Mouse (Mus musculus): ENCODE measurements around the gene Tpx2.
A peak's percentile ranks its signal among the peaks of the same experiment; 100 is the strongest.

The Tpx2 gene

DNA sequence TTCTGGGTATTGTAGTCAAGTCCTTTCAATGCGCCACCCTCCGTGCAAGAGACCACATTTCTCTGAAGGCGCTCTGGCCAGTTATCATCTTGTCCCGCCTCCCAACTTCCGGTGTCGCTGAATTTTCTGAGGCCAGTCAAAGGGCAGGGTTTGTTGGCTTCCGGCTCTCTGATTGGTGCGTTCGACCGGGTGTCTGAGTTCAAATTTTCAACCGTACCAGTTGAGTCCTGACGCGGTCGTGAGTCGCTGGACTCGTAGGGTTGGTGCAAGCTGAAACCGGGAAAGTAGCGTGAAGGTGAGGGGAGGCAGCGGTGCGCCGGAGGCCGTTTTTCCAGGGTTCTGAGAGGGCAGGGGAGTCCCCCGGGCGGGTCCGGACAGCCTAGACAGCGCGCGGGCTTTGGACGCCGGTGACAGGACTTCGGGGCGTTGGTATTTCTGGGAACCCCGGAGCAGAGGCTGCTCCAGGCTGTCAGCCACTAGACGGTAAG lies at the start of gene Tpx2:
Gene Tpx2 (plus strand): TSS at position 150 of the 488 bp plus-strand sequence.
- peak; percentile 91 to 92 for DNase-seq (ENCODE audit: low read depth in 1 of 2, low spot score in 2 of 2)

DNA sequence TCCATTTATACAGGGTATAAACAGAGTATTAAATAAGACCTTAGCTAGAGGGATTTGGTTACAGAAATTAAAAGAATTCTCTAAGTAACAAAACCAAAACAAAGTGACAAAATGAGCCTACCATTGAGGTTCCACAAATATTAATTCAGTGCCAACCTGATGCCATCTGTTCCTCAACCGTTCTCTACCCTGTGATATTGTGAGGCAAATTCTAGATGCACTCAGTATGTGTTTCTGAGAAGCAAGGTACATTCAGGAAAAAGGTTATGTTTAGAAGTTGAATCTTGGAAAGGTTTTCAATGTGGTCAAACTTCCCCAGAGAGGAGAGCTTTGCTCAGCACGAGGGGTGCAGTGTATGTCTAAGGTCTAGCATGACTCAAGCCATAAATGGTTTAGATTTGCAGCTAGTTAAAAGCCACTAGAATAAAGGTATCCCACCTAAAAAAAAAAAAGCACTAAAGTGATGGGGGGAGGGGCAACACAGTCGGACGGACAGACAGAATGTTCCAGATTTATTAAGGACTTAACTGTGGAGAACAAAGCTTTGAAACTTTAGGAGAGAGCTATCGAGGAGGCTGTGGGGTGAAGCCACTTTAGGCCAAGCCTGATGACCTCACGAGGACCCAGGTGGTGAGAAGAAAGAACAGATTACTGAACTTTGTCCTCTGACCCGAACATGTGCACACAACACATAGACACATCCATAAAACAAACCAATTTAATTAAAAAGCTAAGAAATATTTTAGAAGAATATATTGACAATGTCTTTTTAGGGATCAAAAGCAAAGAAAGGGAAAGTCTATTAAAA lies 47.6 kb upstream of the Tpx2 start:
- DNase-seq (ENCODE audit: low read depth in 1 of 2, low spot score in 2 of 2) = no peak

DNA sequence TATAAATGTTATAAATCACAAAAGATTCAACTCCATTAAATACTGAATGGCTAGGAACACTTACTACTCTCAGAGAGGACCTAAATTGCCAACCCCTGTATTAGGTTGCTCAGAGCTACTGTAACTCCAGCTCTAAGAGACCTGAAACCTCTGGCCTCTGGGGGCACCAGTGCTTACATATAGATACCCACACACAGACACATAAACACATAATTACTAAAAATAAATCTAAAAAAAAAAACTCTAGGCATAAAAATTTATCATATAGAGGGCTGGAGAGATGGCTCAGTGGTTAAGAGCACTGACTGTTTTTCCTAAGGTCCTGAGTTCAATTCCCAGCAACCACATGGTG lies 47.0 kb upstream of the Tpx2 start:
- DNase-seq (ENCODE audit: low read depth in 1 of 2, low spot score in 2 of 2) = no peak

DNA sequence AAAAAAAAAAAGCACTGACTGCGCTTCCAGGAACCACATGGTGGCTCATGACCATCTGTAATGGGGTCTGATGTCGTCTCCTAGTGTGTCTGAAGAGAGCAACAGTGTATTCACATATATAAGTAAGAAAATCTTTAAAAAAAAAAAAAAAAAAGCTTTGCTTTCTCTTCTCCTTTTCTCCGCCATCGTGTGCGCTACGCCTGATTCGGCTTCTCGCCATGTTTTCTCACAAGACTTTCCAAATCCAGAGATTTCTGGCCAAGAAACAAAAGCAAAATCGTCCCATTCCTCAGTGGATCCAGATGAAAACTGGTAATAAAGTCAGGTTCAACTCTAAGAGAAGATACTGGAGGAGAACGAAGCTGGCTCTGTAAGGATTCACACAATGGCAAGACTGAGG lies 45.5 kb upstream of the Tpx2 start:
- no peak for DNase-seq (ENCODE audit: low read depth in 1 of 2, low spot score in 2 of 2)

DNA sequence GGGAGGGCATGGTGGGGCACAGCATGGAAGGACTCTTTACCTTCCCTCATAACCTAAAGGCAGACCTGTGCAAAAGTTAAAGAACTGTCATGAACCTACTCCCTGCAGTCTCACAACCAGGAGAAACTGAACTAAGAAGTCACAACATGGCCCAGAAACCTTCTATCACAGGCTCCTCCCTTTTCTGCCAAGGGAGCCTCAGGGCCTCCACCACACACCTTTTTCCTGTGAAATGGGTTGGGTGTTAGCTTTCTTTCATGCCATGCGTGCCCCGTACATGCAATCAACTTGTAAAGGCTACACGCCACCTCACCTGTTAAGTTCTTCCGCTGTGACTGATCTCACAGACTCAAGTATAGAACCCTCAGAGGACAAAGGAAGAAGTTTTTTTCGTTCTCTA lies 44.7 kb upstream of the Tpx2 start:
- no peak for DNase-seq (ENCODE audit: low read depth in 1 of 2, low spot score in 2 of 2)

DNA sequence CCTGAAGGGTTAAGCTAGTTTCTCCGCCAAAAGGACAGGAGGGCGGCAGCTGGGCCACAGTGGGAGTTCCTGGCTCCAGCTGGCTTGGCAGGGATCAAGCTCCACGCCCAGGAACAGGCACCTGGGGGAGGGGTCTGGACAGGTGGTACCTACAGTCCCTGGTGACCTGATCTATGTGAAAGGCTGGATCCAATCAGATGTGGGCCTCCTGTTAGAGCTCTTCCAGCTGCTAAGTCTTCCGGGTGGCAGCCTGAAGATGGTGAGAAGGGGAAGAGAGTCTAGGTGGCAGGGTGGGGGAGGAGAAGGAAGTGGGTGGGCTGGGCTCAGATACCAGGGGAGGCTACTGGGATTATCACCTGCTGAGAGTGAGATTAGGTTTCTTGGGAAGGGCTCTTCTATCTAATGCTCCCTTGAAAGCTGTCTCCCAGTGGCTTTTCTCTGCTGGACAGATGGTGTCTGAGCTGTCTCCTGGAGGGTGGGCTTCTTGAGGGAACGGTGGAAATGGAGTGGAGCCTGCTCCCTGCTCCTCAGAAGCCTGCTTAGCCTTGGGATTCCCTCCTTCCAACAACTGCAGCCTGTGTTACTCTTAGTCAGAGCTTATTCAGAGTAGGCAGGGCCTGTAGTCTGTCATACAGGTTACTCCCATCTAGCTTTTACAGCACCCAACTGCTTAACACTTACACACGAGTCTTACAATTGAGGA lies 43.2 kb upstream of the Tpx2 start:
- no peak for DNase-seq (ENCODE audit: low read depth in 1 of 2, low spot score in 2 of 2)

DNA sequence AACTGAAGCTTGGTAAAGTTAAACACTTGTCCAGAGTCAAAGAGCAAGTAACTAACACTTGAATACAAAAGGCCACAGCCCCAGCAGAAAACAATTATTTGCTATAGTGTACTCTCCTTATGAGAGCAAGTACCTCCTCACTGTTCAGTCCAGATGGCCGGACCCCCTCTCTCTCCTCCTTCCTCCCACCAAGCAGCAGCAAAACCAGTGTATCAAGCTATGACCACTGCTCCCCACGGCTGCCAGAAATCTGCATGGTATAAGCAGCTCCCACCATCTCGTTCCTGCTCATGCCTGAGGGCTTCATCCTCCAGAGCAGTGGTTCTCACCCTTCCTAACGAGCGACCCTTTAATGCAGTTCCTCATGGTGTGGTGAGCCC lies 42.7 kb upstream of the Tpx2 start:
- DNase-seq (ENCODE audit: low read depth in 1 of 2, low spot score in 2 of 2) = no peak

DNA sequence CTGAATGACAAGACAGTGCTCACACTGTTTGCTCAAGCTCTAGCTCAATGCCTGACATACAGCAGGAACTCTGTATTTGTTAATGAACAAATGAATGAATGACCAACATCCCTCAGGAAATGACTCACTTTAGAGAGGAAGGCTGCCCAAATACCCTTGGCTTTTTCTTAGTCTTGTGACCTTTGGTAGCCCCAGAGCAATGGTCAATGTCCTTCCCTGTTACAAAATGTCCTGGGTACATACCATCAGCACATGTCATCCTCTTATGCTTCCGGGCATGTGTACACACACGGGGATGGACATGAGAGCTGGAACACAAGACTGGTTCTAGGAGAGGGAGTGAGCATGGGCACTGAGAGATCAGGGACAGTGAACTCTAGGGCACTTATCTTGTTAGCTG lies 41.7 kb upstream of the Tpx2 start:
- DNase-seq (ENCODE audit: low read depth in 1 of 2, low spot score in 2 of 2) = no peak

DNA sequence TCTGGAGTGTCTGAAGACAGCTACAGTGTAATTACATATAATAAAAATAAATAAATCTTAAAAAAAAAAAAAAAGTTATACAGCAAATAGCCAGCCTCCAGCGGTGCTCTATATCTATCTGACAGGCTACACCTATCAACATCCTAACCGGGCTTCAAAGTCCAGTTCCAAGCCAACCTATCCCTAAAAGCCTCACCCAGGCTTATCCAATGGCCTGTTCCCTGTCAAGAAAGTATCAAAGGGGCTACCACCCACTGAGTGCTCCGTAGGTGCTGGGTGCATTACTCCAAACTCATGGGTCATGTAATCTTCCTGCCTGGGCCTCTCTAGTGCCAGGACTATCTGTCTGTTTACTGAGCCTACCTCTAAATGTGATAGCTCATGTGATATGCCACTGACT lies 39.6 kb upstream of the Tpx2 start:
- DNase-seq (ENCODE audit: low read depth in 1 of 2, low spot score in 2 of 2) = no peak

DNA sequence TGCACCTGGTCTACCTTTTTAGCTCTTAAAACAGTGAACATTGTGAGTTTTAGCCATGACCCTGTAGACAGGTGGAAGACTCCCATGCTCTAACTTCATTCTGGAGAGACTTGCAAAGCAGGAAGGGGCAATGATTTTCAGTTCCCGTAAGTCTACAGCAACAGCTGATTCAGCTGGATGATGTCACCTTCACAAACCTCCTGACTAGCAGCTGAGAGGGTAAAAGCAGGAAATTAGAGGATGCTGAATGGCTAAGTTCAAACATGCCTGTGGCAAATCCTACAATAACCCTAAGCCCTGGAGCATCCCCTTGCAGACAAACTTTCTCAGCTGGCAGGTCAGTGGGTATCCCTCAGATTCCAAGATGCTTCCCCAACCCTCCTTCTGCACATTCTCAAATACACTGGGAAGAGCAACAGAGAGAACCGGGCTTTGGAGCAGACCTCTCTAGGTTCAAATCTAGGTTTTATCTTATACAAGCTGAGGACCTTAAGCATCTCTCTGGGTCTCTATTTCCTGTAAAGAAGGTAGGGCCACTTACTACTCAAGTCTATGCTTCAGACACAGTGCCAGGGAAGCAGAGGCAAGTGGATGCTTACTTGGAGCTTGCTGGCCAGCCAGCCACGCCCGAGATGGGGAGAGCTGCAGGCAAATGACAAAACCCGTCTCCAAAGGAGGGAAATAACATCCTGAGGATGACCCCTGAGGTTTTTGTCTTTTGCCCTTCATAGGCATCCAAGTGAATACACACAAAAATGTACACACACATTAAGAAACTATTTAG lies 37.4 kb upstream of the Tpx2 start:
- DNase-seq (ENCODE audit: low read depth in 1 of 2, low spot score in 2 of 2) = peak; percentile 12 to 15

DNA sequence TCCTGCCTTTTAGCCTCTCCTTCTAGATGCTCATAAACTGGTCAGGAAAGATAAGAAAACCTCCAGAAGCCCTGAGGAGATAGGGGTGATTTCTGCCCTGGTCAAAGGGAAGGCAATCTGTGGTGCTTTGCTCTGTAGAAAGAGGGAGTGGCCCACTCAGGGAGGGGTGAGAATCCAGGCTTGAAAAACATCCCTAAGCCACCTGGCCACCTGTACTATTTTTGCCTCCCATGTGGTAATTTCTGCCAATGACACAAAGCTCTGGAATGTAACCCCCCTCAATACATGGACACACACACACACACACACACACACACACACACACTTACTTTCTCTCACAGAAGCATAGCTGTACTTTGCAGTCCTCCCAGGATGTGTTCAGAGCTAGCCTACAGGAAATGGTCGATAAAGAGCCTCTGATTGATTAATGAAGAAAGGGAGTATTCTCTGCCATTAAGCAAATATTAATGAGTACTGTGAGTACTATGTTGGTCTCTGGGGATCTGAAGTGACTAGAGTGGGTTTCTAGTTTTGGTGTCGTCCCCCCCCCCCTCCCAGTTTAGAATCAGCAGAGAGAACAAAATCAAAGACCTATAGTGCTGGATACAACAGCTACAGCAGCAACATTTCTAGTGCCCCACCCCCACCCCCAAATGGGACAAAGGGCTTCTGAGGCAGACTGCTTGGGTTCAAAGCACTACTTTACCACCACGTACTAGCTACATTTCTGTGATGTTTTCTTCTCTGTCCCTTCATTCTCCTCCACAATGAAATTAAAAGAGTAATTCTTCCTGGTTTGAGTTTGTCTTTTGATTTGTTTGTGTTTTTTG lies 36.2 kb upstream of the Tpx2 start:
- DNase-seq (ENCODE audit: low read depth in 1 of 2, low spot score in 2 of 2) = no peak

DNA sequence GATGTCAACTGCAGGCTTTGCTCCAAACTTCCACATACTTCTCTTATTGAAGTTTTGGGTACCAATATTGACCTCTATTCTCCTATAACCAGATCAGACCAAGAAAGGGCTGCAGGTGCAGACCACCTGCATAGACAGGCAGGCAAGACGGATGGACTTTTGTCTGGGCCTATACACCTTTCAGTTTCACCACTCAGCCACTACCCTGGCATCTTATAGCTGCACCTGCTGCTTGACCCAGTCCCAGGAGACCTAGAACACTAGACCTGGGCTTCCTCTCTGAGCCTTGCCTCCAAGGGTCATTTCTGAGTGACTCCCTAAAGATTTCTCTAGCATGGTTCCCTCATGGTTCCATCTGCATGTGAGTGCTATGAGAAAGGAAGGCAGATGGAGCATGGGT lies 34.5 kb upstream of the Tpx2 start:
- DNase-seq (ENCODE audit: low read depth in 1 of 2, low spot score in 2 of 2) = no peak

DNA sequence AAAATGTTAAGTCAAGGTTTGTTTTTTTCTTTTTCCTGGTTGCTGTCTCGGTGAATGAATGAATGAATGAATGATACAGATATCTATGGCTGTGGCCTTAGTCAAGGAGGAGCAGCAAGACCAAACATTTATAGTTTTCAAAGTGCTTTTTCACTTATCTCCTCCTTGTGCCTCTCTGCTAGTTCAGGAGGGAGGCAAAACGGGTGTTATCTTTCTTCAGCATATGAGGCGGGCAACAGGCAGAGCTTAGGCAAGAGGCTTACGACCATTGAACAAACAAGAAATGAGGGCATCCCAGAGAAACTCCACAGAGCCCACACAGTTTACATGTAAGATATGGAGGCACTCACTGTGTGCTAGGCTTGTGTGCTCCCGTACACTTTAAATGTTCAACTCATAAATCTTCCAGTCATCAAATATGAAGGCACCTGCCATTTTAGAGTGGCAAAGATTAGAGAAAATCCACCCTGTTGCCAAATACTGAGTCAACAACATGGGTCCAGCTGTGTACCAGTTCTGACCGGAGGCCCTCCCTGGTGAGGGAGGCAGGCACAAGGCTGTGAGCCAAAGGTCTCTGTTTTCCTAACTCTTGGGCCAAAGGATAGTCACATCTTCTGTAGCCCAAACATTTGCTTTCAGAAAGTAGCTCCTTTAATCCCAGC lies 33.4 kb upstream of the Tpx2 start:
- DNase-seq (ENCODE audit: low read depth in 1 of 2, low spot score in 2 of 2) = no peak

DNA sequence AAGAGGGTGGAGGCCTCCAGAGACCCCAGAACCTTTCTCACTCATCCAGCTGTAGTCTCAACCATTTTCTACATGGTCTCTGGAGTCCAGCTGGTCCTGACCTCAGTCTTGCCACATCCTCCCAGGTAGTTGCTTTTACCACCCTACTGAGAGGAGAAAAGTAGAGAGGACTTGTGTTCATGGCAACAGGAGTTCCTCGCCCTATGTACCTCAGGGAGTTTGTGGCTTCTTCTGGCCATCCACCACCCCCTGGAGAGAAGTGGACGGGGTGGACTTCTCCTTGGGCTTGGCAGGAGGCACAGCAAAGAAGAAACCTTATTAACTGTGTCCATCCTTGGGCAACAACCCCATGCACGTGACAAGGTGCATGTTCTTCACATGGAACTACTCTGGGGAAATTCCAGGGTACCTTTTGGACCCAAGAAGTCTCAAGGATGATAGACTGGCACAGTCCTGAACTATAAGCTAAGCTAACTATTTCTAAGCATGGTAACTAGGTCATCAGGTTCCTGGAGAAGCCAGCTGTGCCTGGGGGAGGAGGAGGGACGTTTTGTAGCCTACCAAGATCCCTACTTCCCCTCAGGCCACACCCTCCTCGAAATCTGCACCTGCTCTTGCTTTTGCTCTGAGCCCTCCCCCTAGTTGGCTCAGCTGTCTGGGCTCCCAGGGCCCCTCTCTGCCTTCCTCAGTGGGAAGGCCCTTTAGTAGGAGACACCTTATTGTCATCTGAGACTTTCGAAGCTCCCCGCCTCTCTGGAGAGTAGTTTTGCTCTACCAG lies 31.7 kb upstream of the Tpx2 start:
- no peak for DNase-seq (ENCODE audit: low read depth in 1 of 2, low spot score in 2 of 2)

DNA sequence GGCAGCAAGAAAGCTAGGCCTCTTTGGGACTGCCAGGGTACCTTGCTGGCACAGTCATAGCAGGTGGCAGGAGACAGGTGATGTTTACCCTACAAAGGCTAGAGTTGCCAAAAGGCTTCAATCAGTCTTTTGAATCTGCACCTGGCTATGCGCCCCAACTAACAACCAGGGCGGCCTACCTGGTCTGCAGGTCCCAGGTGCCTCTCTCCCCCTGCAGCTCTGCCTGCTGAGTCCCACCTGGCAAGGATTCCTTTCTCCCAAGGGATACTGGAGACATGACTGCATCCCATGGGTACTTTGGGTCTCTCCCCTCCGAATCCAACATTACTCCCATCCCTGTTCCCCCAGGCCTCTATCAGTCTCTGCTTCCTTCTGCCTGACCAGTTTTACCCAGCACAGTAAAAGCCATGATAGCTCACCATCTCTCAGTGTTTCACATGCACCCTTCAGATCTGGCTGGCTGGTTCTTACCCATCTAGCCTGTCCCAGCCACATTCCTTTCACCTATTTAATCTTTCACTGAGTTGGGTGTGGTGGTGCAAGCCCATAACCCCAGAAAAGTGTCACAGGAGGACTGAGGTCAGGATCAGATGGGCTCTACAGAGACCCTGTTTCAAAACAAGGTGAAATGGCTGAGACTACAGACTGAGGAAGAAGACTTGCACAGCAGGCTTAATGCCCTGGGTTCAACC lies 31.0 kb upstream of the Tpx2 start:
- DNase-seq (ENCODE audit: low read depth in 1 of 2, low spot score in 2 of 2) = no peak

DNA sequence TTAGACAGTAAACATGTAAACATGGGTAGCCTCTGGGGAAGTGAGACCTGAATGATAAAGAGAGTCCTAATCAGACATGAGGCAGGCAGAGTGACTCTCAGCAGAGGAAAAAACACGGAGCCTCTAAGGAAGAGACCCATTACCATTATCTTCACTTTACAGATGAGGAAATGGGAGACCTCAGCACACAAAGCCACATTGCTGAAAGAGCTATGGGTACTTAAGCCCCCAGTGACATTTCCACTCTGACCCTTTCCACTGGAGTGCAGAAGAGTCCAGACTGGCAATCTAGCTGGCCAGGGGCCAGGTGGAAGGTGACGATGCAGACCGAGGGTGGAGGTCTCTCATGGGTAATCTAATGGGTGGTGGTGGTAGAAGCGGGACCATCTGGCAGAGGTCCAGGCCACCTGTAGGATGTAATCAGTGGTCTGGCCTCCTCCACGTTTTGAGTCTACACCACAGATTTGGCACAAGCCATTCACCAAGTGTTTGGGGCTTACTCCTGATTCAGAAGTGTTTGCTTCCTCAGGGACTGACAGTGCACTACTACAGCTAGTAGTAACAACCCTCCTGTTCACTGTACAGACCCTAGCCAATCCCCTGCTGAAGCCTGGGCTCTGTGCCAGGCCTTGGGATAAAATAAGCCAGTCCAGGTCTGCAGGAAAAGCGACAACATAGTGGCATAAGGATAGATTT lies 30.0 kb upstream of the Tpx2 start:
- no peak for DNase-seq (ENCODE audit: low read depth in 1 of 2, low spot score in 2 of 2)

DNA sequence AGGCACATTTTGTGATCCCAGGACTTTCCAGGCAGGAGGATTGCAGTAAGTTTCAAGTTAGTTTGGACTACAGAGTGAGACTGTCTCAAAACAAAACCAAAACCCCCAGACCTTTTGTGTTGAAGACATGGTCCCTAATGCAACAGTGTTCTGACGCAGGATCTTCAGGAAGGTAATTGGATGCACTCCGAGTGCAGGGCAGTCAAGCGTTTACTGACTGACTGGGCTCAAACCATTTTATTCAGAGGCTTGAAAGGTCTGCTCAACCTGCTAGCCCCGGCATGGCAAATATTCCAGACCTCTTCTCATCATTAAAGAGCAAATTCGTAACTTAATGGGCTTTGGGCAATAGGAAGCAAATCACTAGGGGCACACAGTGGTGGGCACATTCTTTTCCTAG lies 29.1 kb upstream of the Tpx2 start:
- no peak for DNase-seq (ENCODE audit: low read depth in 1 of 2, low spot score in 2 of 2)

DNA sequence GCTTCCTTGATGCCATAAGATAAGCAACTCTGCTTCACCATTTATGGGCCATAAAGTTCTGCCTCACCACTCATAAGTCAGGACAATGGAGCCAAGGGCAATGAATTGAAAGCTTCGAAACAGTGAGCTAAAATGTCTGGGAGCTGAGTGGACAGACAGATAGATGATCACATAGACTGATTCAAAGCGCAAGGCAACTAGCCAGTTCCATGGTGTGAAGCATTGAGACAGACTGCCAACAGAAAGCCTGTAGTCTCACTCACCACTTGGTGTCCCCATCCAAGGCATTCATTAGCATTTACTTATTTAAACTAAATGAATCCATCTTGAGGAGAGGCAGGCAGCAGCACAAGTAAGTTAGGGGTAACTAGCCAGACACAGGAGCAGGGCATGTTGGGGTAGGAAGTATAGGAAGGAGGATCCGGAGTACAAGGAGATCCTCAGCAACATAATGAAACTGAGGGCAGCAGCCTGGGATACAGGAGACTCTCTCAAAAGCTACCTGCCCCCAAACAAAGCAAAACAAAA lies 28.6 kb upstream of the Tpx2 start:
- no peak for DNase-seq (ENCODE audit: low read depth in 1 of 2, low spot score in 2 of 2)

Data from monocyte, adult 2 months (primary cell).